Mouse (Mus musculus): ENCODE measurements around the gene Rcsd1. TPM values are rescaled to one million over a fixed set of nuclear protein-coding genes. Genes with fewer than 3 reads are reported as not detected.

Gene Rcsd1
- polyA plus RNA-seq, 1 experiment from 2014 or later = 10.7 TPM

DNA sequence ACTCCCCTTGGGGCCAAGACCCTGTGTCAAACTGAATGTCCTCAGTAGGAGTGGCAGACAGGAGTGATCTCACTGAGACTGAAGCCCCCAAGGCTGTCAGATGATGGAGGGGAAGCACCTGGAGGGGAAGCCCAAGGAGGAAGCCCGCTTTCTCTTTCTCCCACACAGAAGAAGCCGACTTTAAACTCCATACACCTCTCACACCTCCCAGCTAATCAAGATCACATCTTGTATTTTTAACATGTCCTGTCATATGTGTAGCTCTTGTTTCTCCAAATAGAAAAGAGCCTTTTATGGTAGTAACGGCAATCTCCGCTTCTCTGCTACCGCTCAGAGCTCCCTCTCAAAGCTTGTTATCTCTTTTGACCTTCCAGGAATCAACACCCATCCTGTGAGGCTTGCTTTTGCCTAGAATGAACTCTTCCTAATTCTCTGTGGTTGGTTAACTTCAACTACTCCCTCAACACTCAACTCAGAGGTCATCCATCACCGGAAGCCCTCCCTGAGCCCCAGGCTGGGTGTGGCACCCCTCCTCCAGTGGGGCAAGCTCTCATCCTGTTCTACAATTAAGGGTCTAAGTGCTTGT is 8.5 kb downstream of the Rcsd1 start:
- no peak overlapping the region for H3K9ac ChIP-seq
- no peak for ATAC-seq
- no peak overlapping the region for H3K4me3 ChIP-seq
- H3K27me3 ChIP-seq (replicated peaks) = peaks cover 51% of the 10 kb centered on the region
- no peaks in the 10 kb centered on the region for H3K9me3 ChIP-seq (replicated peaks)
- peak overlapping the region; percentile 4; the same call in 1 of the 2 replicates for H3K4me2 ChIP-seq
- no peak overlapping the region for H3K27ac ChIP-seq
- H3K4me1 ChIP-seq = peaks cover 44% of the 10 kb centered on the region
- 11% methylated on average over 6 of the region's 6 CpGs for WGBS (ENCODE audit: insufficient replicate concordance)
- no peaks in the 10 kb centered on the region for H3K36me3 ChIP-seq

DNA sequence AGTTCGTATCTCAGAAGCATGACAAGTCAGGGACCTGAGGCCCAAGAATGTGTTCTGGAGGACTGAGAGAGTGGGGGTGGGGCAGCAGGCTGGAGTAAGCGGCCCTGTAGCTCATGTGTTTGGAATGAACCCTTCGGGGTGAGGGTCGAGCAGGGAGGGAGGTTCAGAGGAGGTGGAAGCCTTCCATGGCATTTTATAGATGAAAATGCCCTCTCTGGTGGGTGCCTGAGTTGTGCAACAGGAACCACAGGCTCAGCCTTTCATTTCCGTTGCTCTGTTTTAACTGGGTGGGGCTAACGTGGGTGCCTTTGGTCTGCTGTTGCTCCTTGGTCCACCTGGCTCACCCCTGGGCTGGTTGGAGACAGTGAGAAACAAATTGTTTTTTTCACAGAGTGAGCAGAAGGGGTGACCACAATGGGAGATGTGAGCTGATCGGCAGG is 9.2 kb downstream of the Rcsd1 start:
- 17% methylated on average over 7 of the region's 7 CpGs for WGBS (ENCODE audit: insufficient replicate concordance)
- Histone ChIP-seq H3K9ac (no peak overlapping the region), H3K27ac (no peak overlapping the region), H3K4me3 (no peak overlapping the region), H3K9me3 (replicated peaks) (no peaks in the 10 kb centered on the region), H3K4me2 (peak overlapping the region; percentile 4; the same call in 1 of the 2 replicates), H3K4me1 (peaks cover 44% of the 10 kb centered on the region), H3K36me3 (no peaks in the 10 kb centered on the region), H3K27me3 (replicated peaks) (peaks cover 45% of the 10 kb centered on the region)
- ATAC-seq = no peak

DNA sequence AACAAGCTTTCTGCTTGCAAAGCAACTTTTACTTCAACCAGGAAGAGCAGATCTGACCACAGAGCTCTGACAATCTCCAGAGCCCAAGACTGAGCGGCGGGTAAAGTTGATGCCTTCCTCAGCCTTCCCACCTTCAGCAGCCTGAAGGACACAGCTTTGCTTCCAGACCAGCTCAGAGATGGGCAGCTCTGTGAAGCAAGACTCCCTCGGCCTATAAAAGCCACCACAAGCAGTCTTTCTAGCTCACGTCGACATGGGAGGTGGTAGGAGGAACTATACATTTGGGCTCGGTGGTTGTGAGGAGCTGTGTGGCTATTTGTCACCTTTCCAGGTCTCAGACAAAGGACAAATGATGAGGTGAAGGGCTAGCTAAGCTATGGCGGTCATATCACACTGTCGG is 11.9 kb downstream of the Rcsd1 start:
- peaks cover 45% of the 10 kb centered on the region for H3K4me1 ChIP-seq
- H3K27me3 ChIP-seq (replicated peaks) = peaks cover 26% of the 10 kb centered on the region
- H3K4me3 ChIP-seq = no peak overlapping the region
- H3K9me3 ChIP-seq (replicated peaks) = no peaks in the 10 kb centered on the region
- no peak overlapping the region for H3K4me2 ChIP-seq
- WGBS (ENCODE audit: insufficient replicate concordance) = 38% methylated on average over 8 of the region's 8 CpGs
- H3K9ac ChIP-seq = no peak overlapping the region
- no peaks in the 10 kb centered on the region for H3K36me3 ChIP-seq
- no peak for ATAC-seq
- 0 out of 2 replicates have a peak overlapping the region, but pooled peaks have one; percentile 2 for H3K27ac ChIP-seq

DNA sequence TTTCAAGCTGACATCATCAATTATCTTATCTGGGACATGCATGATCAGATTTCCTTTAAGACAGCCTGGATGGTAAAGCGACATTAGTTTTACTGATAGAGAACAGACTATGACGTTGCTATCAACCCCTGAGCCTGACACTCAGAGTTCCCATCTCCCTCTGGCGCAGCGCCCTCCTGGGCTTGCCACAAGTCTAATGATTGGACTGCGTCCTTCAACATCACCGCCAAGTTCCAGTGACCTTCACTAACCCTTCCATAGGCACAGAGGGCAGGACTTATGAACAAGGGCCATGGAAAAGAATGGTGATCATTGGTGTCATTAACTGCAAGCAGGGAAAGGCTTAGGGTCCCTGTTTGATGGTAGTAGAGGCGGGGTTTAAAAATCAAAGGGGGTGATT is 12.7 kb downstream of the Rcsd1 start:
- ATAC-seq = no peak
- WGBS (ENCODE audit: insufficient replicate concordance) = 66% methylated on average over 7 of the region's 7 CpGs
- H3K4me2 ChIP-seq = no peak overlapping the region
- H3K4me3 ChIP-seq = no peak overlapping the region
- H3K4me1 ChIP-seq = peaks cover 36% of the 10 kb centered on the region
- no peak overlapping the region for H3K9ac ChIP-seq
- peaks cover 17% of the 10 kb centered on the region for H3K27me3 ChIP-seq (replicated peaks)
- no peaks in the 10 kb centered on the region for H3K9me3 ChIP-seq (replicated peaks)
- no peaks in the 10 kb centered on the region for H3K36me3 ChIP-seq
- H3K27ac ChIP-seq = no peak overlapping the region

DNA sequence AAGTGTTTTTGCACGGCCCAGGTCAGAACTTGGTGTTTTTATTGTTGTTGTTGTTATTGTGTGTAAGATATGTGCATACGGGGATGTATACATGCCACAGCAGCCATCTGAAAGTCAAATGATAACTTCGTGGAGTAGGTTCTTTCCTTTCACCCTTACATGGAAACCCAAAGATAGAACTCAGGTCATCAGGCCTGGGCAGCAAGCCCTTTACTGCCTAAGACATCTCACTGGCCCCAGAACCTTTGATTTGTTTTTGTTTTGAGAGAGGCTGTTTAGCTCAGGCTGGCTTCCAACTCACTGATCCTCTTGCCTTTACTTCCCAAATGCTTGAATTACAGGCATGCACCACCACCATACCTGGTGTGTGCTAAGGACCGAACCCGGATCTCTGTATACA is 13.5 kb downstream of the Rcsd1 start:
- peaks cover 9% of the 10 kb centered on the region for H3K27me3 ChIP-seq (replicated peaks)
- no peak overlapping the region for H3K27ac ChIP-seq
- H3K9me3 ChIP-seq (replicated peaks) = no peaks in the 10 kb centered on the region
- no peak overlapping the region for H3K4me2 ChIP-seq
- no peak overlapping the region for H3K9ac ChIP-seq
- no peak overlapping the region for H3K4me3 ChIP-seq
- H3K4me1 ChIP-seq = peaks cover 35% of the 10 kb centered on the region
- ATAC-seq = no peak
- 61% methylated on average over 5 of the region's 5 CpGs for WGBS (ENCODE audit: insufficient replicate concordance)
- no peaks in the 10 kb centered on the region for H3K36me3 ChIP-seq

DNA sequence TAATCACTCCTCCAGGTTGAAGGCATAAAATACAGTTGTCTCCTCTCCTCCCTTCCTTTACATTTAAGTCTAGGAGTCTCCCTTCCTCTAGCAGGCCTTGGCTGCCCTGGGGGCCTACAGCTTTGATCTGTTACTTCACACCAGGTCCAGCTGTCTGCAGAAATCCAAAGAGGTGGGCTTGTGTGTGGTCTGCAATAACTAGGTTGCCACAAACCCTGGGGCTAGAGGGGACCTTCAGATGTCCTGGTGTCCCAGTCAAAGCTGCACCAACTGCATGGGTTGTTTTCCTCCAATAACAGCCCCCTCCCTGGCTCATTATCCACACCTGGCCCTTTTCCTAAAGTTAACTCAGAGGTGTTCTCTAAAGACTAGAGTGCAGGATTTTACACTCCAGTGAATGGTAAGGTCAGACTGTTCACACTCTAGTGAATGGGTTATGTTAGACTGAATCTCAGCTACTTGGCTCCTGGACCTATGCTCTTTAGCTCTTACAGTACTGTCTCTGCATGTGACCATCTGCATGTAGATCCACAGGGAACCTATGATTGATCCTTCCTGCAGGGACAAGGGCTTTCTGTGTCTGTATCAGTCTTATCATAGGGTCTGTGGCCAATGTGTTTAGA is 14.1 kb downstream of the Rcsd1 start:
- Histone ChIP-seq H3K9me3 (replicated peaks) (no peaks in the 10 kb centered on the region), H3K36me3 (no peaks in the 10 kb centered on the region), H3K27ac (no peak overlapping the region), H3K9ac (no peak overlapping the region), H3K4me2 (no peak overlapping the region), H3K4me1 (peaks cover 35% of the 10 kb centered on the region), H3K27me3 (replicated peaks) (peaks cover 4% of the 10 kb centered on the region), H3K4me3 (no peak overlapping the region)
- no peak for ATAC-seq

DNA sequence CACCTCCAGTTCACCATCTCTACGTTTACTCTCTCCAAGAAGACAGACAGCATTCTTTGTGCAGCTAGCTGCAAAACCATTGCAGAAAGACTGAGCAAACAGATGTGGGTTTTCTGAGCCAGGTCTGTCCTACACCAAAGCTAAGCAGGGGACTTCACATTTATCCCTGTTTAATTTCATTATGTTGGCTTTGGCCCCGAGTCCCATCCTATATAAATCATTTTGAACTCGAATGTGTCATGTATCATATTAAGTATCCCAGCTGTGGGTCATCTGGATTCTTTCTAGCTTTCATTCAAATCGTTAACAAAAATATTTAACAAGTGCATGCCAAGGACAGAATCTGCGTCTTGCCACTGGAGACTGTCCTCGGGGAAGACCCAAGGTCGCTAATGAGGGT is 15.7 kb downstream of the Rcsd1 start:
- no peak for ATAC-seq
- no peaks in the 10 kb centered on the region; the same call in 1 of the 2 replicates for H3K27me3 ChIP-seq (replicated peaks)
- peaks cover 33% of the 10 kb centered on the region for H3K4me1 ChIP-seq
- WGBS (ENCODE audit: insufficient replicate concordance) = 64% methylated on average over 7 of the region's 7 CpGs
- no peak overlapping the region for H3K4me3 ChIP-seq
- no peak overlapping the region for H3K4me2 ChIP-seq
- H3K9me3 ChIP-seq (replicated peaks) = no peaks in the 10 kb centered on the region
- no peak overlapping the region for H3K9ac ChIP-seq
- no peaks in the 10 kb centered on the region for H3K36me3 ChIP-seq
- H3K27ac ChIP-seq = no peak overlapping the region

DNA sequence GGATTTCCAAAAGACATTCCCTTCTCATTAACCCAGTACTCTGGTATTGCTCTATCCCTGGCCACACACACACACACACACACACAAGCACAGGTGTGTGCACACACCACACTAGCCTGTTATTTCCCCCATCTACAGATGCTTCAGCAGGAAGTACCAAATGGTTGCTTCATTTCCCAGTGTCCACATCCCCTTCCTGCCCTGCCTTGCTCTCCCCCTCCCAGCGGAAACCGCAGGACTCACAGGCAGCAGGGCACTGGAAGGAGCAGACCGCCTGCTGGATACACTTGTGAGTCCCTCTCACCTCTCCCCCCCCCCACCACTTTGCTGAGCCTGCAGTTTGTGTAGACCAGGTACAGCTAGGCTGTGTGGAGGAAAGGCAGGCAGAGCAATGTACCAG is 18.0 kb downstream of the Rcsd1 start:
- ATAC-seq = no peak
- Histone ChIP-seq H3K36me3 (no peaks in the 10 kb centered on the region), H3K9me3 (replicated peaks) (no peaks in the 10 kb centered on the region), H3K4me2 (no peak overlapping the region), H3K27ac (no peak overlapping the region), H3K4me1 (peaks cover 27% of the 10 kb centered on the region), H3K27me3 (replicated peaks) (no peaks in the 10 kb centered on the region), H3K9ac (no peak overlapping the region), H3K4me3 (no peak overlapping the region)
- 12% methylated on average over 3 of the region's 3 CpGs for WGBS (ENCODE audit: insufficient replicate concordance)

DNA sequence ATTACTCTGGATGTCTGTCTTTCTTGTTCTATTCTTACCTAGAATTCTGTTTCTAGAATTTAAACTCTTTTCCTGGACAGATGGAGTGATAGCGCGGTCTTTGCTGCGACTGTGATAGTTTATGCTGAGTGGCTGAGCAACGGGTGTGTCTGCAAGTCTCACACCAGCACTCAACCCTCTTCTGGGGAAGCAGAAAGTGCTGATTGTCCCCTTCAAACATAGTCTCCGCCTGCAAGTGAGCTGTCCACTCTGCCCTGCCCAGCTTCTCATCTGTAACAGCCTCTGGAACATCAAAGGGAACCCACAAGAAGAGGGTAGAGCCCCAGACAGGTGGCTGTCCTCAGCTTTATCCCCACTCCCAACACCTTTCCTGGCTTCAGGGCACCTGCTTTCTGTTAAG is 19.7 kb downstream of the Rcsd1 start:
- ATAC-seq = no peak
- Histone ChIP-seq H3K36me3 (no peaks in the 10 kb centered on the region), H3K27ac (no peak overlapping the region), H3K4me1 (peaks cover 23% of the 10 kb centered on the region), H3K4me2 (no peak overlapping the region), H3K9me3 (replicated peaks) (no peaks in the 10 kb centered on the region), H3K27me3 (replicated peaks) (no peaks in the 10 kb centered on the region), H3K4me3 (no peak overlapping the region), H3K9ac (no peak overlapping the region)
- 40% methylated on average over 5 of the region's 5 CpGs for WGBS (ENCODE audit: insufficient replicate concordance)

DNA sequence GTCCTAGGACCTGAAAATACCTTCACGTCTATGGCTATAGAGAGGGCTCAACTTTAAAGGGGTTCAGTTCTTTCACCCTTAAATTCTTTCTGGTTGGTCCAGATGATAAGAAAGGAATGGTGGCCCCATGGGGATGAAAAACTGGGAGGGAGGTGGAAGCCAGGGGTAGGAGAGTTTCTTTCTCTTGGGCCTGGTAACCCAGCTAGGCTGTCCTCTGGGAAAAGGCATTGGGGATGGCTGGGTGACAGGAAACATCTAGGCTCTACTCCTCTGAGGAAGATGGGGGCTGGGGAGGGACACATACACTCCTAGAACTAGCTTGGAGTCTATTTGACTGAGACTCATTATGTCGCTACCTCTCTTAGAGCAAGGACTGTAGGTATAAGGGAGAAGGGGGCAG is 21.7 kb downstream of the Rcsd1 start:
- 71% methylated on average over 2 of the region's 2 CpGs for WGBS (ENCODE audit: insufficient replicate concordance)
- Histone ChIP-seq H3K4me1 (peaks cover 17% of the 10 kb centered on the region), H3K27me3 (replicated peaks) (no peaks in the 10 kb centered on the region), H3K36me3 (no peaks in the 10 kb centered on the region), H3K27ac (no peak overlapping the region), H3K4me2 (no peak overlapping the region), H3K9me3 (replicated peaks) (no peaks in the 10 kb centered on the region), H3K9ac (no peak overlapping the region), H3K4me3 (no peak overlapping the region)
- no peak for ATAC-seq

DNA sequence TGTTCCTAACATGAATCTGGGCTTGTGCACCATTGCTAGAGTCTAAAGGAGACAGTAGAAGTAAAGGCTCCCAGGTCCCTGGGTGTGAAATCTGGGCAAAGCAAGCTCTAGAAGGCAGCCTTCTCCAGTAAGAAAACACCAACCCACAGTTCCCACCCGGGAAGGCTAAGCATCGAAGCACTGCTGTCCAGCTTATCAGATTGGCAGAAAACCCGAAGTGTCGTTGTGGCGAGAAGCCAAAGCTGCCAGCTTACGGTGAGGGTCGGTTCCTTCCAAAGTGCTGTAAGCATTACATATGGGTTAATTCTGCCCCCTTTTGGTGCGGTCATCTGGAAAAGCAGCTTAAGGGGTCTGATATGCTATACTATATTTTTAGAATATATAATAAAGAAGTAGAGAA is 22.6 kb downstream of the Rcsd1 start:
- no peaks in the 10 kb centered on the region for H3K36me3 ChIP-seq
- H3K27ac ChIP-seq = no peak overlapping the region
- no peak for ATAC-seq
- peaks cover 20% of the 10 kb centered on the region for H3K4me1 ChIP-seq
- no peaks in the 10 kb centered on the region for H3K27me3 ChIP-seq (replicated peaks)
- no peak overlapping the region for H3K4me3 ChIP-seq
- no peaks in the 10 kb centered on the region for H3K9me3 ChIP-seq (replicated peaks)
- no peak overlapping the region for H3K4me2 ChIP-seq
- H3K9ac ChIP-seq = no peak overlapping the region
- WGBS (ENCODE audit: insufficient replicate concordance) = 36% methylated on average over 8 of the region's 8 CpGs

DNA sequence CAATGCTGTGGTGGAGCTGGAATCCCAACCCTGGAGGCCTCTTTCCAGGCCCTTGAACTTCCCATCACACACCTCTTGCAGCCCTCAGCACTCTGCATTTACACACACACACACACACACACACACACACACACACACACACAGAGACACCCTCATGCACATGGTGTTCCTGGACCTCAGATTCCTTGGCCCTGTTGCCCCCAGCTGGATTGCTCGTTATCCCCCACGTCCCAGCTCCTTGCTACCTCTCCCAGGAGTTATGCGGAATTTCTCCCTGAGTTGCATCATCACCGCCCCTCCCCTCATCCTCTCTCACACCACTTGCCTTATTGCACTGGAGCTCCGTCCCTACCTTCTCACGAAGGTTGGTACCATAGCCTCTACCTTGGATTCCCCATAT is 23.2 kb downstream of the Rcsd1 start:
- no peaks in the 10 kb centered on the region for H3K36me3 ChIP-seq
- no peak overlapping the region for H3K9ac ChIP-seq
- no peak overlapping the region for H3K27ac ChIP-seq
- no peak overlapping the region for H3K4me3 ChIP-seq
- H3K4me1 ChIP-seq = peaks cover 18% of the 10 kb centered on the region
- no peak overlapping the region for H3K4me2 ChIP-seq
- no peaks in the 10 kb centered on the region for H3K9me3 ChIP-seq (replicated peaks)
- H3K27me3 ChIP-seq (replicated peaks) = no peaks in the 10 kb centered on the region
- ATAC-seq = no peak
- WGBS (ENCODE audit: insufficient replicate concordance) = 66% methylated on average over 6 of the region's 6 CpGs
